Mouse (Mus musculus) heart, embryonic 16.5 days (tissue): Measurements from ENCODE around the gene Mlip. TPM values are rescaled to one million over a fixed set of nuclear protein-coding genes. Genes with fewer than 3 reads are reported as not detected.

ENCODE experiments used
- ATAC-seq: fragments of 200-750 bp; cut with Nextera tagmentation; replicated peaks from 2 replicates; pipeline ENCODE4 v1.8.0; 2017; ENCODE audit warnings: moderate number of reproducible peaks; ENCODE audit not compliant: insufficient read depth, low FRiP score; ENCODE audit errors: extremely low read depth
- H3K27ac ChIP-seq: fragments of 300-500 bp; sonication (generic); 2 replicates; pipeline ENCODE4 v1.5.1; 2014; ENCODE audit warnings: mild to moderate bottlenecking, low read length, control low read depth, moderate library complexity
- H3K27me3 ChIP-seq: fragments of 300-500 bp; sonication (generic); 2 replicates; pipeline ENCODE4 v1.6.1; 2014; ENCODE audit warnings: low read length, mixed read lengths; ENCODE audit not compliant: control insufficient read depth, insufficient read depth
- H3K36me3 ChIP-seq: fragments of 300-500 bp; sonication (generic); 2 replicates; pipeline ENCODE4 v1.6.1; 2014; ENCODE audit not compliant: control insufficient read depth, insufficient read depth
- H3K4me1 ChIP-seq: fragments of 300-500 bp; sonication (generic); 2 replicates; pipeline ENCODE4 v1.6.1; 2014; ENCODE audit warnings: low read length, mixed read lengths; ENCODE audit not compliant: control insufficient read depth, insufficient read depth
- H3K4me2 ChIP-seq: fragments of 300-500 bp; sonication (generic); 2 replicates; pipeline ENCODE4 v1.6.1; 2014; ENCODE audit warnings: low read depth, mild to moderate bottlenecking, control low read depth, low read length
- H3K4me3 ChIP-seq: fragments of 300-500 bp; sonication (generic); 2 replicates; pipeline ENCODE4 v1.5.1; 2014; ENCODE audit warnings: mild to moderate bottlenecking, control low read depth, low read length
- H3K9ac ChIP-seq: fragments of 300-500 bp; sonication (generic); 2 replicates; pipeline ENCODE4 v1.6.1; 2014; ENCODE audit warnings: low read length, control low read depth
- H3K9me3 ChIP-seq: fragments of 300-500 bp; sonication (generic); replicated peaks from 2 replicates; pipeline ENCODE4 v1.6.1; 2016; ENCODE audit warnings: low read length; ENCODE audit not compliant: control insufficient read depth
- WGBS: fragments of 180-500 bp; shearing (Covaris S2); extraction: QIAGEN DNeasy Blood & Tissue Kit; methylation state at CpG from one replicate; pipeline ENCODE4 v1.1.7; 2014; 5-methylcytosine and 5-hydroxymethylcytosine counted together
- polyA plus RNA-seq: library from polyadenylated mRNA; unstranded; fragments of >200 nt; fragmentation: Nextera tagmentation; extraction: Ambion mirVana; gene quantifications from 2 replicates; pipeline ENCODE4 v1.2.1, GENCODE M21; 2015

Mlip gene
- polyA plus RNA-seq, 1 experiment from 2014 or later, result 101 TPM

DNA sequence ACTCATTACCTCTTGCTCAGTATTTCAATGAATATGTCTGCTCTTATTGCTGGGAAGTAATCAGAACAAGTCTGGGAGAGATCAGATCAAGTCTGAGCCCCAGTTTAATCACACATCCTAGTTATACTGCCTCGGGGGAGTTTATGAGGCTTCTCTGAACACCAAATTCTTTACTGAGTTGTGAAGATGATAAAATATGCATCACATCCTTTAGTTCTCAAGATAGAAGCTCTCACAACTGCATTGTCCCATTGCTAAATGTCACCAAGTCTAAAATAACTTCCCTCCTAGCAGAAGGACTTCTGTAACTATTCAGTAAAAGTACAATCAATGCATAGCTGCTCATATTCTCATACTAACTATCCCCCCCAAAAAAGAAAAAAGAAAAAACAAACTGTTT lies 154.5 kb downstream of the Mlip start:
- no peak overlapping the region for H3K9ac ChIP-seq
- no peaks in the 10 kb centered on the region for H3K27me3 ChIP-seq
- no peaks in the 10 kb centered on the region for H3K4me1 ChIP-seq
- no peak overlapping the region for H3K4me2 ChIP-seq
- 28% methylated on average over 1 of the region's 1 CpGs for WGBS
- no peak overlapping the region for H3K27ac ChIP-seq
- ATAC-seq, result no peak
- H3K9me3 ChIP-seq, result no peaks in the 10 kb centered on the region
- H3K4me3 ChIP-seq, result no peak overlapping the region
- no peaks in the 10 kb centered on the region for H3K36me3 ChIP-seq

DNA sequence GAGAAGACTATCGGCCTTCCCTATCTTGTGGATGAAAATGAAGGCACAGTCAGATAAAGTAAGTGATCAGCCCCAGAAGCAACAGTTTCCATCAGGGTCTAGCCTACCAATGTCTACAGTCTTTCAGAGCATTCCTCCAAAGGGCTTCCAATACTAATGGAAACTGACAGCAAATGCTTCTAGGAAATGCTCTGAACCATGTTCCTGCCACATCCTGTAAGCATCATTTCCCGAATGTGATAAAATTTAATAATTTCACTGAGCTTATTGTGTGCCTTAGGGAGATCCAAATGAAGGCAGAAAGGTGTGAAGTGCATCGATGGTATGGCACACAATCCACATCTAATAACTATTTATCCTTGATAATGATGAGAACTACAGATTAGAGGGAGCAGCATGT lies 173.3 kb downstream of the Mlip start:
- H3K36me3 ChIP-seq, result no peaks in the 10 kb centered on the region
- no peaks in the 10 kb centered on the region for H3K4me1 ChIP-seq
- no peaks in the 10 kb centered on the region for H3K27me3 ChIP-seq
- H3K4me3 ChIP-seq, result no peak overlapping the region
- no peak overlapping the region for H3K9ac ChIP-seq
- 88% methylated on average over 3 of the region's 3 CpGs for WGBS
- no peak for ATAC-seq
- H3K27ac ChIP-seq, result no peak overlapping the region
- no peak overlapping the region for H3K4me2 ChIP-seq
- H3K9me3 ChIP-seq, result no peaks in the 10 kb centered on the region

DNA sequence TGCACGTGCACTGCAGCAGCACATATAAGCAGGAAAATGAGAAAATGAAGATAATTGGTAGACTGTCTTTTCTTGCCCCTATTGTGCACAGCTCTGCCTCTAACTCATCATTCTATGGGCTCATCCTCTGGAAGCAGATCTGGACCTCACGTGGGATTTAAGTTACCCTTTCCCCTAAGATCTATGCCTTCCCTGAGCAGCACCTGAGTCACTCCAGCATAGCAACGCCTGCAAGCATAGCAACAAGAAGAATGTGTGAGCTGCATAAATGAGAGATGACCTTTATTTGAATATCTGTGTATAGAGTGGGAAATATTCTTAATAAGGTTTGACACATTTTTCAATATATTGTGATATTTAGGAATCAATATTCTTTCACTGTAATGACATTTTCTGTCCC lies 176.9 kb downstream of the Mlip start:
- Histone ChIP-seq H3K27me3 (no peaks in the 10 kb centered on the region), H3K4me1 (no peaks in the 10 kb centered on the region), H3K4me3 (no peak overlapping the region), H3K27ac (no peak overlapping the region), H3K9me3 (no peaks in the 10 kb centered on the region), H3K36me3 (no peaks in the 10 kb centered on the region), H3K4me2 (no peak overlapping the region), H3K9ac (no peak overlapping the region)
- WGBS, result 79% methylated on average over 3 of the region's 3 CpGs
- no peak for ATAC-seq

DNA sequence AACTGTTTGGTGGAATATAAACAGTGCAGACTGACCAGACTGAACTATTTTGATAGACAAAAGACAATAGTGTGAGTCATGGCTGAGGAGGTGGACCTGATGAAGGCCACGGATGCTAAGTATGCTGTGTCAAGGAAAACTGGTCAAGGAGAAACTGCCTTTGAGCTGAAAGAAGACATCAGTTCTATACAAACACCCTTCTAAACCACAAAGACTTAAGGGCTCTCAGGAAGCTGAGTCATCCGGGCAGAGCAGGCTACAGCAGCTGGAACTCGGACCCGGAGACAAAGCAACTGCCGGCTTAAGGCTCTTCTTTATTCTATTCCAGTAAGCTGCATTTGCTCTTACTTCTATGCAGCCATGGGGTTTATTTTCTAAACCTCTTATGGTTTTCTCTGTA lies 180.7 kb downstream of the Mlip start:
- 67% methylated on average over 5 of the region's 5 CpGs for whole genome bisulfite sequencing

DNA sequence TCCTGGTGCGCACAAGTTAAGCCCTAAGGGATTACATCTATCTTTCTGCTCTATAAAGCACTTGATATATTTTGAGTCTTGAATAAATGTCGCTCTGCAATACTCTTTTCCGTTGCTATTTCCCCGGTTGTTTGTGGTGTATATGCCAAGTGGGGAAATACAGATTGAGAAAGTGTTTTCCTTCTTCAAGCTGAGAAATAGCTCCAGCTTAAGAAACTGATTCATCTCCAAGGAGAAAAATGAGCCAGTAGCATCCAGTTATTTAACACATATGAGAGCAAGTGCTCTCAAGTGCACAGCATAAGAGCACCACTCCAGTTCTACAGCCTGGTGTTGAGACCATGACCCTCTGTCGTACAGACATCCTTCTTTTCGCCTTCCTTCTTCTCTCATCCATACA lies 186.9 kb downstream of the Mlip start:
- 82% methylated on average over 6 of the region's 6 CpGs for WGBS
- no peak for ATAC-seq
- Histone ChIP-seq H3K4me2 (no peak overlapping the region), H3K4me3 (no peak overlapping the region), H3K9me3 (no peaks in the 10 kb centered on the region), H3K36me3 (no peaks in the 10 kb centered on the region), H3K9ac (no peak overlapping the region), H3K27ac (no peak overlapping the region), H3K4me1 (no peaks in the 10 kb centered on the region), H3K27me3 (no peaks in the 10 kb centered on the region)

More for the DNA sequence above, 180.7 kb downstream of the Mlip start:
- no peaks in the 10 kb centered on the region for H3K4me1 ChIP-seq
- no peak overlapping the region for H3K9ac ChIP-seq
- ATAC-seq, result no peak
- H3K27me3 ChIP-seq, result no peaks in the 10 kb centered on the region
- H3K9me3 ChIP-seq, result no peaks in the 10 kb centered on the region
- H3K4me3 ChIP-seq, result no peak overlapping the region
- no peak overlapping the region for H3K27ac ChIP-seq
- H3K4me2 ChIP-seq, result no peak overlapping the region
- no peaks in the 10 kb centered on the region for H3K36me3 ChIP-seq

DNA sequence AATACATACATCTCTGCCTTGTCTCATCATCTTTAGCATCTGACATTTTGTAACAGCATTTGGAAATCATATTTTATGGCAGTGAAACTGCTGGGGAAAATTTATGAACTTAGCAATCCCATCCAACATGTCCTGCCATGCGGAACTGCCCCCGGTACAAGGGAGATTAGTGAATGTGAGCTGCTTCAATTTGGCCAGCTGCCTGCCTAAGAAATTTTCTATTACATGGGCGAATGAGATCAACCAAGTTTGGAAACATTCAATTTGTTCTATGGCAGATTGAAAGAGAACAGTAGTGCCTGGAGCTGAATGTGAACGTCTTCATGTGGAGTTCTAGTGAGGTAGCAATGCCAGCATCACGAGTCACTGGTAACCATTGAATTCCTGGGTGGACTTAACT lies 191.0 kb downstream of the Mlip start:
- Histone ChIP-seq H3K27ac (no peak overlapping the region), H3K9ac (no peak overlapping the region), H3K4me3 (no peak overlapping the region), H3K4me1 (no peaks in the 10 kb centered on the region), H3K9me3 (no peaks in the 10 kb centered on the region), H3K4me2 (no peak overlapping the region), H3K27me3 (no peaks in the 10 kb centered on the region), H3K36me3 (no peaks in the 10 kb centered on the region)
- WGBS, result 73% methylated on average over 5 of the region's 5 CpGs
- ATAC-seq, result no peak

DNA sequence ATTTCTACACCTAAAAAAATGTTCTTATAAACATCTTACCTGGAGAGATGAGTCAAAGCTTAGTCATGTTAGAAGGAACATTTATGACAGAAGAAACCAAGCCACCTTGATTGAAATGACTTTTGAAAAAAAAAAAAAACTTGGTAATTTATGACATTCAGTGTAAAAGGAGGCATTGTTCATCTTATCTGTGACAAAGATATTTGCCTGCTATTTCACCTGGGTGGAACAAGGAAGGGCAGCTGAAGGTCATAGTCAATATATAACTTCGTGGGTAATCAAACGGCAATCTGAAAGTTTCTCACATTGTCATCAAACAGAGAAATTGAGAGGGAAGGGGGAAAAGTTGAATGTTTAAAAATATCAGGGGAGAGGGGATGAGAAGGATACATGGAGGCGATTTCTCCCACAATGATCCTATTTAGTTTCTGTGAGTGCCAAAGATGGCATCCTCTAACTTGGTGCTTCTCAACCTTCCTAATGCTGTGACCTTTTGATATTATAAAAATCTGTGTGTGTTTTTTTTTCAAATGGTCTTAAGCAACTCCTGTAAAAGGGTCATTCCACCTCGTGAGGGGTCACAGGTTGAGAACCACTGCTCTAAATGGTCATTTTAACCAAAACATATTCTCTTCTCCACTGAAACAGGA lies 192.4 kb downstream of the Mlip start:
- Histone ChIP-seq H3K4me2 (no peak overlapping the region), H3K4me3 (no peak overlapping the region), H3K27ac (no peak overlapping the region), H3K36me3 (no peaks in the 10 kb centered on the region), H3K9ac (no peak overlapping the region), H3K9me3 (no peaks in the 10 kb centered on the region), H3K27me3 (no peaks in the 10 kb centered on the region), H3K4me1 (no peaks in the 10 kb centered on the region)
- ATAC-seq, result no peak
- 71% methylated on average over 4 of the region's 4 CpGs for WGBS

DNA sequence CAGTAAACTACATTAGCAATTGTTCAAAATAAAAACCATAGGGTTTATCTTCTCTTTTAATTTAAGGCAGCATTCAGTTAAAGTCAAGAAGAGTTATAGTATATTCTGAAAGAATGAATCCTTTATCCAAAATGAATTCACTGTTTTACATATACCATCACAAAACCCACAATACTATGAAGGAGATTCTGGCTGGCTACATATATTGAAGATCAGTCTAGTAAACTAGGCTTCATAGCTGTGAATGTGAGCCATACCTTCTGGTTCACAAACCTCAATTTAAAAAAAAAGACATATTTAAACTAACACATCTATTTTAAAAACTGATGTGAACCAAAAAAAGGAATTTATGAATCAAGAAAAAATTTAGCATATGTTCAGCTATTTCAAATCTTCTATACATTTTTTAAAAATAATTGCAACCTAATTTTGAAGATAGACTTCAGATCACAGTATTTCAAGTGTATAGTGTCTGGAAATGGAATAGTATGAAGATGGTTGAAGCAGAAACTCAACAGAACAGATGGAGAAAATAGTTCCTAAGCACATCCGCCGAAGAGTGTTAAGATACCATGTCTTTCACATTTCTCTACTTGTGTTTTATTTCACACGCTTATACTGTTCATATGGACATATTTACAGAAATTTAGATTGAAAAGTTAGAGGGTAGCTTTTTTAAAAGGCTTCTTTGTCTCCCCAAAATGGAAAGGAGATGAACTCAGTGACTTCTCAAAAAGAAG lies 204.1 kb downstream of the Mlip start:
- no peaks in the 10 kb centered on the region for H3K27me3 ChIP-seq
- H3K4me3 ChIP-seq, result no peak overlapping the region
- ATAC-seq, result no peak
- no peak overlapping the region for H3K9ac ChIP-seq
- H3K27ac ChIP-seq, result no peak overlapping the region
- no peak overlapping the region for H3K4me2 ChIP-seq
- H3K36me3 ChIP-seq, result no peaks in the 10 kb centered on the region; the same call in 1 of the 2 replicates
- H3K4me1 ChIP-seq, result no peaks in the 10 kb centered on the region
- H3K9me3 ChIP-seq, result no peaks in the 10 kb centered on the region
- WGBS, result 96% methylated on average over 3 of the region's 3 CpGs

DNA sequence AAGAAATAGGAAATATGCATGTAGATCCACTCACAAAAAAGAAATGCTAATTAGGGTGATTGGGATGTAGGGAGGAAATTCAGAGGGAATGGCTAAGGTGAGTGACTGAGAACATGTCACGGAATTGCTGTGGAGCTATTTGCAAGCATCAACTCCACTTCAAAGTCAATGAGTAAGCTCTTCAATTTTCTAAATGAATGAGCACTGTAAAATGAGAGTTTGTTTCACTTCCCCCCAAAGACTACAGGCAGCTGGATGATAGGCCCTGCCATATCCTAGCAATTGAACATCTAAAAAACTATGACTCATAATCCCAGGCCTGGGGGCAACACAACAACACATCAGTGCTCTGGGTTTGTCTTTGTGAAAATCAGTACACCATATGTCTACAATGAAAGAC lies 233.0 kb downstream of the Mlip start:
- Histone ChIP-seq H3K4me3 (no peak overlapping the region), H3K27me3 (no peaks in the 10 kb centered on the region), H3K36me3 (no peaks in the 10 kb centered on the region), H3K9me3 (no peaks in the 10 kb centered on the region), H3K4me2 (no peak overlapping the region), H3K4me1 (peaks cover 6% of the 10 kb centered on the region; the same call in 1 of the 2 replicates), H3K9ac (no peak overlapping the region), H3K27ac (no peak overlapping the region)
- 91% methylated on average over 1 of the region's 1 CpGs for WGBS
- no peak for ATAC-seq
